Mouse (Mus musculus) megakaryocyte, embryonic 14.5 days (primary cell): ENCODE measurements around the gene Etnk1.

Source experiments
- FLI1 ChIP-seq: IDR thresholded peaks from 2 replicates; pipeline ENCODE4 v1.6.1; 2012; ENCODE audit warnings: low read length, inconsistent platforms, mixed read lengths
- GATA1 ChIP-seq: IDR thresholded peaks from 3 replicates; pipeline ENCODE4 v1.6.1; 2012; ENCODE audit warnings: mixed read lengths, low read length, inconsistent platforms, borderline replicate concordance

DNA sequence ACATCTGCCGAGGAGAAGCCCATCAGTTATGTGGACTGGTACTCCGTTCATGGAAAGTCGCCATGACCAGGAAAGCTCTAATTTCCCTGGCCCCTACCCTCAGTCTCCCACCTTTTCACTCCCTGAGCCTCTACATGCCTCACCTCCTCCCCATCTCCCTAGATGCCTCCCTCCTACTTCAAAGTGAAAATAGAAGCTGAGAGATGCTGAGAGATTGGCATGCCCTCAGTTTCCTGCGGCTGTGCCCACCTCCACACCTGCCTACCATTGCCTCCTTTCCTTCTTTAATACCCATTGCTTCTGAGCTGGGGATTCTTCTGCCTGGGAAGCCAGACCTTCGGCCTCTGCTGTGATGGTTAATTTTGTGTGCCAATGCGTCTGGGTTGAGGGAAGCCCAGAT, 47.7 kb upstream of the Etnk1 start:
- TF ChIP-seq GATA1 = no peak
- TF ChIP-seq FLI1 = no peak
